Mouse (Mus musculus) stomach, postnatal 0 days (tissue): ENCODE measurements around the gene Olfr1341. TPM values are rescaled to one million over a fixed set of nuclear protein-coding genes. Genes with fewer than 3 reads are reported as not detected.
A peak's percentile ranks its signal among the peaks of the same experiment; 100 is the strongest.

Experiments
- ATAC-seq: fragments of 200-750 bp; cut with Nextera tagmentation; 2 replicates; pipeline ENCODE4 v1.8.0; 2017; ENCODE audit not compliant: low FRiP score, low TSS enrichment
- DNase-seq: peaks from one replicate; pipeline ENCODE4 v3.0.0-alpha.2; 2016; ENCODE audit warnings: low spot score
- H3K27ac ChIP-seq: fragments of 300-500 bp; sonication (generic); replicated peaks from 2 replicates; pipeline ENCODE4 v1.5.1; 2014; ENCODE audit warnings: mild to moderate bottlenecking, control low read depth
- H3K27me3 ChIP-seq: fragments of 300-500 bp; sonication (generic); 2 replicates; pipeline ENCODE4 v1.6.1; 2014; ENCODE audit warnings: low read length; ENCODE audit not compliant: control insufficient read depth, insufficient read depth
- H3K36me3 ChIP-seq: fragments of 300-500 bp; sonication (generic); 2 replicates; pipeline ENCODE4 v1.6.1; 2014; ENCODE audit warnings: low read length, mixed read lengths; ENCODE audit not compliant: control insufficient read depth, insufficient read depth
- H3K4me1 ChIP-seq: fragments of 300-500 bp; sonication (generic); replicated peaks from 2 replicates; pipeline ENCODE4 v1.6.1; 2014; ENCODE audit warnings: antibody characterized with exemption; ENCODE audit not compliant: control insufficient read depth, insufficient read depth
- H3K4me2 ChIP-seq: fragments of 300-500 bp; sonication (generic); replicated peaks from 2 replicates; pipeline ENCODE4 v1.6.1; 2014; ENCODE audit warnings: low read depth, mild to moderate bottlenecking, control low read depth, moderate library complexity
- H3K4me3 ChIP-seq: fragments of 300-500 bp; sonication (generic); 2 replicates; pipeline ENCODE4 v1.5.1; 2014; ENCODE audit warnings: low read depth, low read length, control low read depth
- H3K9ac ChIP-seq: fragments of 300-500 bp; sonication (generic); 2 replicates; pipeline ENCODE4 v1.6.1; 2014; ENCODE audit warnings: mild to moderate bottlenecking, low read length, control low read depth, mixed read lengths
- H3K9me3 ChIP-seq: fragments of 300-500 bp; sonication (generic); 2 replicates; pipeline ENCODE4 v1.6.1; 2016; ENCODE audit warnings: low read length; ENCODE audit not compliant: control insufficient read depth
- CTCF ChIP-seq: IDR thresholded peaks from 2 replicates; pipeline ENCODE4 v1.5.1; 2016; ENCODE audit warnings: antibody characterized with exemption, low read depth, mild to moderate bottlenecking, moderate library complexity
- EP300 ChIP-seq: optimal IDR thresholded peaks from 2 replicates; pipeline ENCODE3; 2016; ENCODE audit warnings: antibody characterized with exemption
- WGBS: fragments of 180-500 bp; shearing (Covaris S2); extraction: QIAGEN DNeasy Blood & Tissue Kit; methylation state at CpG from one replicate; pipeline ENCODE4 v1.1.7; 2014; 5-methylcytosine and 5-hydroxymethylcytosine counted together
- polyA plus RNA-seq: library from polyadenylated mRNA; unstranded; fragments of >200 nt; fragmentation: Nextera tagmentation; extraction: Ambion mirVana; gene quantifications from 2 replicates; pipeline ENCODE4 v1.2.1, GENCODE M21; 2015

The Olfr1341 gene
- polyA plus RNA-seq, 1 experiment from 2014 or later = not detected

DNA sequence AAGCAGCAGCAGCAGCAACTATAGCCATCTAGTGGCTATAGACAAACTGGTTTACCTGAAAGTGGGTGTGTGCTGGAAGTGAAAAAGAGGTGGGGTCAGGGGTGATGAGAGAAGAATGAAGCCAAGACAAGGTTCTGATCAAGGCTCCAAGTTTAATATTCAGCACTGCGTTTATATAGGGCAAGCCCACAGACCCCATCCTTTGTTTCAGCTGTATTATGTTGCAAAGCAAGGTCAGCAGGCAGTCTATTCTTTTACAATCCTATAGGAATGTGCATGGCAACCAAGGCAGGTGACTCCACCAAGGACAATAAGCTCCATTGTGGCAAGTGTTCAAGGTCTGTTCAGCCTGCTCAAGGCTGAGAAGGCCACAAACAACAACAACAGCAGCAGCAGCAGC, 8.3 kb downstream of the Olfr1341 start:
- no peak overlapping the region for H3K4me3 ChIP-seq
- H3K9ac ChIP-seq = no peak overlapping the region
- H3K27me3 ChIP-seq = no peaks in the 10 kb centered on the region
- H3K4me2 ChIP-seq = no peak overlapping the region
- WGBS = 50% methylated on average over 1 of the region's 1 CpGs
- no peaks in the 10 kb centered on the region for H3K9me3 ChIP-seq
- no peak overlapping the region for H3K27ac ChIP-seq
- H3K36me3 ChIP-seq = no peaks in the 10 kb centered on the region
- DNase-seq (no peak), ATAC-seq (no peak)
- no peak for TF ChIP-seq EP300
- no peak for TF ChIP-seq CTCF
- H3K4me1 ChIP-seq = no peaks in the 10 kb centered on the region

- DNase-seq (no peak), ATAC-seq (no peak)
- Histone ChIP-seq H3K27me3 (no peaks in the 10 kb centered on the region), H3K4me2 (no peak within 1 kb of the TSS), H3K4me3 (no peak within 1 kb of the TSS), H3K4me1 (no peaks in the 10 kb centered on the region), H3K36me3 (no peaks in the 10 kb centered on the region), H3K9me3 (no peaks in the 10 kb centered on the region), H3K9ac (no peak within 1 kb of the TSS), H3K27ac (no peak within 1 kb of the TSS)
- TF ChIP-seq CTCF (no peak), EP300 (no peak)
These were observed 16.5 kb downstream of the Olfr1341 start, which contains the start of gene Olfr1340 for GRCm38 (mm10) chr4:118719838-118720237. Gene Olfr1340, plus strand, starts transcription at chr4:118720138.

GRCm38 (mm10) chr4:118721742-118722483, 18.6 kb downstream of the Olfr1341 start:
- no peaks in the 10 kb centered on the region for H3K4me1 ChIP-seq
- no peak overlapping the region for H3K9ac ChIP-seq
- H3K27me3 ChIP-seq = no peaks in the 10 kb centered on the region
- TF ChIP-seq CTCF = no peak
- no peak for TF ChIP-seq EP300
- no peak for ATAC-seq
- no peak overlapping the region for H3K27ac ChIP-seq
- 54% methylated on average over 10 of the region's 10 CpGs for WGBS
- no peaks in the 10 kb centered on the region for H3K36me3 ChIP-seq
- H3K4me2 ChIP-seq = no peak overlapping the region
- peak; percentile 22 for DNase-seq
- no peaks in the 10 kb centered on the region for H3K9me3 ChIP-seq
- no peak overlapping the region for H3K4me3 ChIP-seq

DNA sequence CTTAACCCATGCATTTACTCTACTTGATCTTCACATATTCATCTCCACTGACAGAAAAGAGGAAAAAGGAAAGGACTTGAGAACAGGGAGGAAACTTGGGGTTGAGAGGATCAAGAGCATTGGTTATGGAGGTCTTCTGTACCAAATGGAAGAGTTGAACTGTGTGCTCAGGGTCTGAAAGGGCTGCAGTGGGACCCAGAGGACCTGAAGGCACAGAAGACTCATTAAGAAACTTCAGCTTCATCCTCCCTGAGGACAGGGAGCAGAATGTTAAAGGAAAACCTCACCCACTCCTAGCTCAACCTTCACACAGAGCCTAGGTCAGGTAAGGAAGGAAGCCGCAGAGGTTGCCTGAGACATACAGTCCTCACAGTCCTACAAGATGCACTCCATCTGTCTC, 28.6 kb downstream of the Olfr1341 start, which contains the start of gene Olfr1339:
Olfr1339 (plus strand) TSS at position 301 of the 400 bp plus-strand sequence.
- no peaks in the 10 kb centered on the region for H3K36me3 ChIP-seq
- no peak within 1 kb of the TSS for H3K4me3 ChIP-seq
- no peak for DNase-seq
- no peak for ATAC-seq
- WGBS = 100% methylated on average over 1 of the region's 1 CpGs
- H3K27me3 ChIP-seq = no peaks in the 10 kb centered on the region
- no peak within 1 kb of the TSS for H3K27ac ChIP-seq
- no peak within 1 kb of the TSS for H3K9ac ChIP-seq
- H3K4me1 ChIP-seq = no peaks in the 10 kb centered on the region
- H3K9me3 ChIP-seq = no peaks in the 10 kb centered on the region
- no peak within 1 kb of the TSS for H3K4me2 ChIP-seq
- TF ChIP-seq EP300 (no peak), CTCF (no peak)

GRCm38 (mm10) chr4:118739574-118739973, 36.3 kb downstream of the Olfr1341 start:
- no peak overlapping the region for H3K27ac ChIP-seq
- H3K4me1 ChIP-seq = no peaks in the 10 kb centered on the region
- 65% methylated on average over 3 of the region's 3 CpGs for WGBS
- no peak overlapping the region for H3K9ac ChIP-seq
- H3K27me3 ChIP-seq = no peaks in the 10 kb centered on the region
- ATAC-seq = no peak
- no peaks in the 10 kb centered on the region for H3K9me3 ChIP-seq
- TF ChIP-seq EP300 (no peak), CTCF (no peak)
- no peak for DNase-seq
- H3K36me3 ChIP-seq = no peaks in the 10 kb centered on the region
- H3K4me2 ChIP-seq = no peak overlapping the region
- no peak overlapping the region for H3K4me3 ChIP-seq

DNA sequence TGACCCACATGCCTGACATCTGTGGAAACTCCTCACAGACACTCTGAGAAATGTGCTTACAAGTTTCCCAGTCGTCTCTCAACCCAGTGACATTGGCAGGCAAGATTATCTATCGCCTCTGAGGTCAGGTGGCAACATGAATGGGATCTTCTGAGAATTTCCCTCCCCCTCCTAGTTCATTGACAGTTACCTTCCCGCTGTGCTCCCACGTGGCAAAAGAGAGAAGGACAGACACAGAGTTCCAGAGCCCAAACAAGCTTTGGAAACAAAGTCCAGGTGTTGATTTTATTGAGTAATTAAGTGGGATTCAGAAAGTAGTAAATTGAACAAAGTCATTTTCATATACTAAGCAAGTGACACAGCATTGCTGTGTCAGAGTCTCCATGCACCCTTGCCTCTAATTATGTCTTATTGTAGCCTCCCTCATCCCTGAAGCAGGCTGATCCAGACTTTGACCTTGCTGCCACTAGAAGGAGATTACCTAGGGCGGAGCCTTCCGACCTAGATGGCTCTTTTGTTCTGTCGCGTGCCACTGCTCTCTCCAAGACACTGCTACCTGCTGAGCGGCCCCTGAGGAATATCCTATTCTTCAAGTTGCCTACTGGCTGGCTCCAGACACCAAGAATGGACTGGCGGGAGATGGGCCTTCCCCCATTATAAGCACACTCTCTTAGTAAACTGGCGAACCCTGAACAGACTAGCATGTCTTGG, 37.8 kb downstream of the Olfr1341 start:
- Histone ChIP-seq H3K9ac (no peak overlapping the region), H3K4me3 (no peak overlapping the region), H3K4me1 (no peaks in the 10 kb centered on the region), H3K36me3 (no peaks in the 10 kb centered on the region), H3K27ac (no peak overlapping the region), H3K27me3 (no peaks in the 10 kb centered on the region), H3K9me3 (no peaks in the 10 kb centered on the region), H3K4me2 (no peak overlapping the region)
- DNase-seq = no peak
- WGBS = 12% methylated on average over 11 of the region's 11 CpGs
- ATAC-seq = no peak
- TF ChIP-seq EP300 = no peak
- no peak for TF ChIP-seq CTCF
